Mouse (Mus musculus): ENCODE data around the gene Klk13.

DNA sequence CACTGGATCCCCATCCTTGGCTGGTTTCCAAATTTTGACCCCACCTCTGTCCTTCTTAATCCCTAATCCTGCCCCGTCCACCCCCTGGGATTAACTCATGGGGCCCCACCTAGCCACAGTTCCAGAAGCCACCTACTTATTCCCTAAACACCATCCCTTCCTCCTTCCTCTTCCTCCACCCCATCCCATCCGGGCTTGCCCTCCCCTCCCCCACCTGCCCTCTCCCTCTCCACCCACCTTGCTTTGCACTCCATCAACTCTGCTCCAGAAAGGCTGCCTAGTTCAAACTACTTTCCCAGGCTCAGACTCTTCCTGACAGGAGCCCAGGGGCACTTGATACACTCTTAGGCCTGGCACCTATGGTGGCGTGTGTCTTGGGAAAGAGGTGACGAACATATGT is at the start of gene Klk13:
- TF ChIP-seq CTCF (IDR thresholded peaks at IDR 0.05; ENCODE audit: low read depth, low read length), result no peak
- no peak for TF ChIP-seq GATA2 (IDR thresholded peaks at IDR 0.05; ENCODE audit: borderline replicate concordance, low read depth, low read length)
- no peak for TF ChIP-seq GATA1 (IDR thresholded peaks at IDR 0.05; ENCODE audit: borderline replicate concordance, low read length)
- TF ChIP-seq POLR2AphosphoS5 (IDR thresholded peaks at IDR 0.05; ENCODE audit: insufficient replicate concordance, low read depth, low read length), result no peak

Measured in G1E (cell line).